Mouse (Mus musculus): ENCODE data around the gene Fam83d. TPM values are rescaled to one million over a fixed set of nuclear protein-coding genes. Genes with fewer than 3 reads are reported as not detected.

Gene Fam83d
- 2.0 TPM for total RNA-seq (2023)

GRCm38 (mm10) chr2:158767742-158768339 is at the start of gene Fam83d:
Gene Fam83d, plus strand, starts transcription at chr2:158768093.

GRCm38 (mm10) chr2:158794494-158795004 is 26.7 kb downstream of the Fam83d start, which contains the start of gene Dhx35:
Gene Dhx35, plus strand, starts transcription at chr2:158794807.

Other genes starting within 250 kb of the Fam83d start
- gene Slc32a1, start 157.3 kb upstream of the Fam83d start, total RNA-seq (2023) = not detected
- 41.8 TPM for gene Actr5, start 143.2 kb upstream of the Fam83d start, total RNA-seq (2023)
- 51.7 TPM for gene Ppp1r16b, start 102.7 kb upstream of the Fam83d start, total RNA-seq (2023)
- gene Dhx35, start 26.7 kb downstream of the Fam83d start, total RNA-seq (2023) = 30.6 TPM

All from CD8-positive naive resting alpha-beta T cell, adult 57 days (primary cell).